Mouse (Mus musculus) forebrain, embryonic 13.5 days (tissue): ENCODE measurements at regions not wholly inside any gene's neighbourhood (a gene's known extent, or its start where the extent isn't known, plus 50 kb on each side); places are given as distances from the start of the nearest gene placed in this dataset.

Experiments used
- ATAC-seq: fragments of 200-750 bp; cut with Nextera tagmentation; 2 replicates; pipeline ENCODE4 v1.8.0; 2017
- H3K27ac ChIP-seq: fragments of 300-500 bp; sonication (generic); 2 replicates; pipeline ENCODE4 v1.5.1; 2015; ENCODE audit warnings: inconsistent platforms, mild to moderate bottlenecking, moderate library complexity
- H3K27me3 ChIP-seq: fragments of 300-500 bp; sonication (generic); 2 replicates; pipeline ENCODE4 v1.6.1; 2015; ENCODE audit warnings: mild to moderate bottlenecking, inconsistent platforms
- H3K36me3 ChIP-seq: fragments of 300-500 bp; sonication (generic); 2 replicates; pipeline ENCODE4 v1.6.1; 2015; ENCODE audit warnings: mild to moderate bottlenecking, inconsistent platforms; ENCODE audit not compliant: poor library complexity, severe bottlenecking
- H3K4me1 ChIP-seq: fragments of 300-500 bp; sonication (generic); 2 replicates; pipeline ENCODE4 v1.6.1; 2015; ENCODE audit warnings: inconsistent platforms
- H3K4me2 ChIP-seq: fragments of 300-500 bp; sonication (generic); 2 replicates; pipeline ENCODE4 v1.6.1; 2015; ENCODE audit warnings: inconsistent platforms, mild to moderate bottlenecking, moderate library complexity
- H3K4me3 ChIP-seq: fragments of 300-500 bp; sonication (generic); 2 replicates; pipeline ENCODE4 v1.5.1; 2015; ENCODE audit warnings: mild to moderate bottlenecking, inconsistent platforms
- H3K9ac ChIP-seq: fragments of 300-500 bp; sonication (generic); 2 replicates; pipeline ENCODE4 v1.6.1; 2015; ENCODE audit warnings: mild to moderate bottlenecking, inconsistent platforms
- H3K9me3 ChIP-seq: fragments of 300-500 bp; sonication (generic); replicated peaks from 2 replicates; pipeline ENCODE4 v1.6.1; 2016; ENCODE audit warnings: inconsistent platforms
- WGBS: fragments of 180-500 bp; shearing (Covaris S2); methylation state at CpG from one replicate; pipeline ENCODE4 v1.1.7; 2015; 5-methylcytosine and 5-hydroxymethylcytosine counted together

GRCm38 (mm10) chr10:119050017-119050685 is 180.1 kb upstream of the Dyrk2 start:
- H3K4me2 ChIP-seq, result no peak overlapping the region
- no peaks in the 10 kb centered on the region for H3K27me3 ChIP-seq
- whole genome bisulfite sequencing, result 84% methylated on average over 18 of the region's 18 CpGs
- H3K9ac ChIP-seq, result no peak overlapping the region
- no peak overlapping the region for H3K4me3 ChIP-seq
- ATAC-seq, result no peak
- no peaks in the 10 kb centered on the region for H3K9me3 ChIP-seq
- H3K27ac ChIP-seq, result no peak overlapping the region
- H3K4me1 ChIP-seq, result peaks cover 16% of the 10 kb centered on the region
- no peaks in the 10 kb centered on the region for H3K36me3 ChIP-seq

GRCm38 (mm10) chr10:119048643-119049420 is 178.8 kb upstream of the Dyrk2 start:
- Histone ChIP-seq H3K9me3 (no peaks in the 10 kb centered on the region), H3K27me3 (no peaks in the 10 kb centered on the region), H3K27ac (no peak overlapping the region), H3K4me3 (no peak overlapping the region), H3K4me2 (no peak overlapping the region), H3K9ac (no peak overlapping the region), H3K4me1 (peaks cover 6% of the 10 kb centered on the region; the same call in 1 of the 2 replicates), H3K36me3 (no peaks in the 10 kb centered on the region)
- ATAC-seq, result no peak
- WGBS, result 93% methylated on average over 6 of the region's 6 CpGs

GRCm38 (mm10) chr10:119045059-119045458 is 175.1 kb upstream of the Dyrk2 start:
- H3K9me3 ChIP-seq, result no peaks in the 10 kb centered on the region
- WGBS, result 88% methylated on average over 13 of the region's 13 CpGs
- ATAC-seq, result no peak

GRCm38 (mm10) chr10:119043069-119043468 is 173.1 kb upstream of the Dyrk2 start:
- H3K9me3 ChIP-seq, result no peaks in the 10 kb centered on the region
- WGBS, result 90% methylated on average over 7 of the region's 7 CpGs
- ATAC-seq, result no peak
- H3K4me2 ChIP-seq, result no peak overlapping the region
- no peak overlapping the region for H3K9ac ChIP-seq
- H3K4me1 ChIP-seq, result no peaks in the 10 kb centered on the region
- H3K4me3 ChIP-seq, result no peak overlapping the region
- no peak overlapping the region for H3K27ac ChIP-seq
- H3K27me3 ChIP-seq, result no peaks in the 10 kb centered on the region
- no peaks in the 10 kb centered on the region for H3K36me3 ChIP-seq

More at GRCm38 (mm10) chr10:119045059-119045458, 175.1 kb upstream of the Dyrk2 start:
- no peaks in the 10 kb centered on the region for H3K36me3 ChIP-seq
- H3K4me2 ChIP-seq, result no peak overlapping the region
- no peak overlapping the region for H3K9ac ChIP-seq
- H3K27ac ChIP-seq, result no peak overlapping the region
- H3K27me3 ChIP-seq, result no peaks in the 10 kb centered on the region
- no peaks in the 10 kb centered on the region for H3K4me1 ChIP-seq
- H3K4me3 ChIP-seq, result no peak overlapping the region

GRCm38 (mm10) chr10:119040205-119040604 is 170.2 kb upstream of the Dyrk2 start:
- H3K9me3 ChIP-seq, result no peaks in the 10 kb centered on the region
- H3K27ac ChIP-seq, result no peak overlapping the region
- H3K4me3 ChIP-seq, result no peak overlapping the region
- no peaks in the 10 kb centered on the region for H3K4me1 ChIP-seq
- no peak overlapping the region for H3K4me2 ChIP-seq
- ATAC-seq, result no peak
- no peaks in the 10 kb centered on the region for H3K27me3 ChIP-seq
- no peak overlapping the region for H3K9ac ChIP-seq
- WGBS, result 25% methylated on average over 4 of the region's 4 CpGs
- H3K36me3 ChIP-seq, result no peaks in the 10 kb centered on the region

- no peak overlapping the region for H3K9ac ChIP-seq
- 73% methylated on average over 3 of the region's 3 CpGs for WGBS
- H3K4me1 ChIP-seq, result no peaks in the 10 kb centered on the region
- ATAC-seq, result no peak
- no peaks in the 10 kb centered on the region for H3K27me3 ChIP-seq
- H3K27ac ChIP-seq, result no peak overlapping the region
- H3K36me3 ChIP-seq, result no peaks in the 10 kb centered on the region
- no peak overlapping the region for H3K4me3 ChIP-seq
- no peak overlapping the region for H3K4me2 ChIP-seq
- H3K9me3 ChIP-seq, result no peaks in the 10 kb centered on the region
Measured at GRCm38 (mm10) chr10:119039732-119040131, 169.7 kb upstream of the Dyrk2 start.

GRCm38 (mm10) chr10:119038991-119039390 is 169.0 kb upstream of the Dyrk2 start:
- H3K4me3 ChIP-seq, result no peak overlapping the region
- no peak overlapping the region for H3K4me2 ChIP-seq
- no peak for ATAC-seq
- H3K9me3 ChIP-seq, result no peaks in the 10 kb centered on the region
- H3K4me1 ChIP-seq, result no peaks in the 10 kb centered on the region
- H3K27me3 ChIP-seq, result no peaks in the 10 kb centered on the region
- H3K9ac ChIP-seq, result no peak overlapping the region
- no peak overlapping the region for H3K27ac ChIP-seq
- 90% methylated on average over 6 of the region's 6 CpGs for WGBS
- no peaks in the 10 kb centered on the region for H3K36me3 ChIP-seq

GRCm38 (mm10) chr10:119037781-119038180 is 167.8 kb upstream of the Dyrk2 start:
- Histone ChIP-seq H3K36me3 (no peaks in the 10 kb centered on the region), H3K9ac (no peak overlapping the region), H3K4me2 (no peak overlapping the region), H3K27me3 (no peaks in the 10 kb centered on the region), H3K9me3 (no peaks in the 10 kb centered on the region), H3K4me1 (no peaks in the 10 kb centered on the region), H3K4me3 (no peak overlapping the region), H3K27ac (no peak overlapping the region)
- 93% methylated on average over 8 of the region's 8 CpGs for WGBS
- no peak for ATAC-seq

- Histone ChIP-seq H3K4me1 (no peaks in the 10 kb centered on the region), H3K4me2 (no peak overlapping the region), H3K27me3 (no peaks in the 10 kb centered on the region), H3K9ac (no peak overlapping the region), H3K9me3 (no peaks in the 10 kb centered on the region), H3K27ac (no peak overlapping the region), H3K36me3 (no peaks in the 10 kb centered on the region), H3K4me3 (no peak overlapping the region)
- no peak for ATAC-seq
- WGBS, result 89% methylated on average over 5 of the region's 5 CpGs
Measured at GRCm38 (mm10) chr10:119035863-119036262, 165.9 kb upstream of the Dyrk2 start.

GRCm38 (mm10) chr10:119034396-119034795 is 164.4 kb upstream of the Dyrk2 start:
- WGBS, result 77% methylated on average over 4 of the region's 4 CpGs
- Histone ChIP-seq H3K4me2 (no peak overlapping the region), H3K4me3 (no peak overlapping the region), H3K9me3 (no peaks in the 10 kb centered on the region), H3K27me3 (no peaks in the 10 kb centered on the region), H3K36me3 (no peaks in the 10 kb centered on the region), H3K27ac (no peak overlapping the region), H3K9ac (no peak overlapping the region), H3K4me1 (no peaks in the 10 kb centered on the region)
- no peak for ATAC-seq

- no peaks in the 10 kb centered on the region for H3K9me3 ChIP-seq
- 88% methylated on average over 16 of the region's 16 CpGs for WGBS
- no peak overlapping the region for H3K4me2 ChIP-seq
- H3K4me1 ChIP-seq, result no peaks in the 10 kb centered on the region
- no peak overlapping the region for H3K9ac ChIP-seq
- no peaks in the 10 kb centered on the region for H3K27me3 ChIP-seq
- H3K36me3 ChIP-seq, result no peaks in the 10 kb centered on the region
- no peak overlapping the region for H3K4me3 ChIP-seq
- H3K27ac ChIP-seq, result no peak overlapping the region
- ATAC-seq, result no peak
Measured at GRCm38 (mm10) chr10:119031282-119032275, 161.6 kb upstream of the Dyrk2 start.
